Mouse (Mus musculus) cerebellum, postnatal 14 days (tissue): ENCODE results near the gene Lmo4.

Experiments used
- DNase-seq, 2 experiments: peaks; one replicate each; pipeline ENCODE4 v3.0.0; 2021; ENCODE audit warnings: mixed read lengths in 2 of 2

The Lmo4 gene

GRCm38 (mm10) chr3:144204413-144205311, at the start of gene Lmo4:
TSS of gene Lmo4 (minus strand) at chr3:144205220.
- peak; percentile 79 to 84 for DNase-seq

GRCm38 (mm10) chr3:144254281-144254680, 49.3 kb upstream of the Lmo4 start:
- DNase-seq = no peak

GRCm38 (mm10) chr3:144253018-144253417, 48.0 kb upstream of the Lmo4 start:
- DNase-seq = no peak

- DNase-seq = no peak
Measured at GRCm38 (mm10) chr3:144252109-144252508, 47.1 kb upstream of the Lmo4 start.

- peak; percentile 86 to 88 for DNase-seq
Measured at GRCm38 (mm10) chr3:144242025-144242673, 37.1 kb upstream of the Lmo4 start.

GRCm38 (mm10) chr3:144241161-144241560, 36.1 kb upstream of the Lmo4 start:
- no peak for DNase-seq

GRCm38 (mm10) chr3:144238482-144238881, 33.5 kb upstream of the Lmo4 start:
- no peak for DNase-seq

- no peak for DNase-seq
Measured at GRCm38 (mm10) chr3:144232347-144233008, 27.5 kb upstream of the Lmo4 start.

GRCm38 (mm10) chr3:144231931-144232330, 26.9 kb upstream of the Lmo4 start:
- DNase-seq = no peak

GRCm38 (mm10) chr3:144231419-144231818, 26.4 kb upstream of the Lmo4 start:
- DNase-seq = no peak

- no peak for DNase-seq
Measured at GRCm38 (mm10) chr3:144230016-144230415, 25.0 kb upstream of the Lmo4 start.

- no peak for DNase-seq
Measured at GRCm38 (mm10) chr3:144229312-144229711, 24.3 kb upstream of the Lmo4 start.

GRCm38 (mm10) chr3:144225456-144226240, 20.6 kb upstream of the Lmo4 start:
- peak in 1 of 2 experiments; percentile 39 for DNase-seq

GRCm38 (mm10) chr3:144224594-144224993, 19.6 kb upstream of the Lmo4 start:
- no peak for DNase-seq

- no peak for DNase-seq
Measured at GRCm38 (mm10) chr3:144223377-144224105, 18.5 kb upstream of the Lmo4 start.

- no peak for DNase-seq
Measured at GRCm38 (mm10) chr3:144222381-144222780, 17.4 kb upstream of the Lmo4 start.

GRCm38 (mm10) chr3:144207498-144207897, 2.5 kb upstream of the Lmo4 start:
- peak; percentile 81 for DNase-seq

GRCm38 (mm10) chr3:144206942-144207341, 1.9 kb upstream of the Lmo4 start:
- no peak for DNase-seq

GRCm38 (mm10) chr3:144206261-144206660, 1.2 kb upstream of the Lmo4 start:
- no peak for DNase-seq

- peak; percentile 91 to 93 for DNase-seq
Measured at GRCm38 (mm10) chr3:144205351-144206153, 532 bp upstream of the Lmo4 start.

- DNase-seq = no peak
Measured at GRCm38 (mm10) chr3:144203988-144204412, 1.0 kb downstream of the Lmo4 start.
